Mouse (Mus musculus): ENCODE measurements around the gene Pidd1. TPM values are rescaled to one million over a fixed set of nuclear protein-coding genes. Genes with fewer than 3 reads are reported as not detected.

The Pidd1 gene
- total RNA-seq, 2 experiments from 2014 or later: 0.76 to 1.9 TPM

DNA sequence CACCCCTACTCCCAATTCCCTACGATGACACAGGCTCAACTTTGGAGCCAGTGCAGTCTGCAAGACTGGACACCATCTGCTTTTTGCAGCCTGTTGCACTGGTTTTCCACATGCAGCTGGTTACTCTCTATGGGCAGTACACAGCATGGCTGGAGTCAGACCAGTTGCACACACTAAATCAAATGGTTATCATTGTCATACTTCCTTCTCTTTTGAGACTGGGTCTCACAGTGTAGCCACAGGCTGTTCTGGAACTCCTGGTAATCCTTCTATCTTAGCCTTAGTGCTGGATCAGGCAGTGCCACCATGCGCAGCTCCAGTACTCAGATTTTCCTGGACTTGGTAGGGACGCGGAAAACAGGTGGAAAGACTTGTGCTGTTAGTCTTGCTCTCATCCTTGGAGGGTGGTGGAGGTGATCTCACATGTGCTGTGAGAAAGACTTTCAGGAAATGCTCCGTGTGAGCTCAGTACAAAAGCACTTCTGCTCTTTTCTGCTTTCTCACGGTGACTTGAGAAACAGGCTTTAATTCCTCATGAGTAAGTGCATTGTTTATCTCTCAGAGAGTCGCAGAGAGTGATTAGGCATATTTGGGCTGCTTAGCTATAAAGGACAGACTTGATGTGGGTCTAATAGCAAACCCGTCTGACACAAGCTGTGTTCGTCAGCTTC, 51.1 kb downstream of the Pidd1 start:
- intact Hi-C loops (cut with DNase I): loop anchor here (5.0 kb wide), 1 partner anchor 65 kb away; the partner anchor contains the start of genes Deaf1 and Tmem80
- no peak for DNase-seq (ENCODE audit: low spot score in 2 of 2)

DNA sequence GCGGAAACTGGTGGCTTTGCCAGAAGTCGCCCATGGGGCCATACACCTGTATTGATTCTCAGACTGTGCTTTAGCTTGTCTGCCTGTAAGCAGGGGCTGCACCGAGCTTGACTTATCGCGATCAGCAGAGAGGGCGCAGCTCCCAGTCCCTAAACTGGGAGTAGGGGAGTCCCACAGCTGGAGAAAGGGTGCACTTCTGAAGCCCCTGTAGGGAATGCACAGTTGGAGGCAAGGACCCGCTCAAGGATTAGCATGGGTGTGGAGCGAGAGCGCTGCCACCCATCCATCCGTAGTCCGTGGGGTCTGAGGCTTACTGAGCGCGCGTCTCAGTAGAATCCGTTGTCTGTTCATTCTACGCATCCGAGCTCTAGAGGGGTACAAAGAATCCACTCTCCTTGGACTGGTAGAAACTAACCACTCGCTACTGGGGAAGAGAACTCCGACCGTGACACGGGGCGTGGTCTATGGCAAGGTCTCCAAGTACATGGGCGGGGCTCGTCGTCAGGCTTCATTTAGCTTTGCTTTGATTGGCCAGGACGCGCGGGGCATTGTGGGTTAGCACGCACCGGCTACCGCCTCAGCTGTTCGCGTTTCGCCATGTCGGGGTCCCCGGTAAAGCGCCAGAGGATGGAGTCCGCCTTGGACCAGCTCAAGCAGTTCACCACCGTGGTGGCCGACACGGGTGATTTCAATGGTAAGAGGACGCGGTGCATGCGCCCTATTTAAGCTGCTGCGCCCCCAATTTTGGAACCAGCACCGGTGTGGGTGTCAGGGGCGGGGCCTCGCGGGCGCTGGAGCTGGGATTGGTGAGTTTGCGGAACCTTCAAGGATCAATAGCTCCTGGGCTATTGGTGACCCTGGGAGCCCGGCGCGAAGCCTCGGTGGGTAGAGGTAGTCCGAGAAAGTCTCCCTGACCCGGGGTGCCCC, 51.9 kb downstream of the Pidd1 start, which contains the start of gene Taldo1:
Gene Taldo1 (plus strand): TSS at position 575 of the 927 bp plus-strand sequence.
- intact Hi-C loops (cut with DNase I): loop anchor here (5.0 kb wide), 1 partner anchor 65 kb away; the partner anchor contains the start of genes Deaf1 and Tmem80
- peak; percentile 96 to 98 for DNase-seq (ENCODE audit: low spot score in 2 of 2)

DNA sequence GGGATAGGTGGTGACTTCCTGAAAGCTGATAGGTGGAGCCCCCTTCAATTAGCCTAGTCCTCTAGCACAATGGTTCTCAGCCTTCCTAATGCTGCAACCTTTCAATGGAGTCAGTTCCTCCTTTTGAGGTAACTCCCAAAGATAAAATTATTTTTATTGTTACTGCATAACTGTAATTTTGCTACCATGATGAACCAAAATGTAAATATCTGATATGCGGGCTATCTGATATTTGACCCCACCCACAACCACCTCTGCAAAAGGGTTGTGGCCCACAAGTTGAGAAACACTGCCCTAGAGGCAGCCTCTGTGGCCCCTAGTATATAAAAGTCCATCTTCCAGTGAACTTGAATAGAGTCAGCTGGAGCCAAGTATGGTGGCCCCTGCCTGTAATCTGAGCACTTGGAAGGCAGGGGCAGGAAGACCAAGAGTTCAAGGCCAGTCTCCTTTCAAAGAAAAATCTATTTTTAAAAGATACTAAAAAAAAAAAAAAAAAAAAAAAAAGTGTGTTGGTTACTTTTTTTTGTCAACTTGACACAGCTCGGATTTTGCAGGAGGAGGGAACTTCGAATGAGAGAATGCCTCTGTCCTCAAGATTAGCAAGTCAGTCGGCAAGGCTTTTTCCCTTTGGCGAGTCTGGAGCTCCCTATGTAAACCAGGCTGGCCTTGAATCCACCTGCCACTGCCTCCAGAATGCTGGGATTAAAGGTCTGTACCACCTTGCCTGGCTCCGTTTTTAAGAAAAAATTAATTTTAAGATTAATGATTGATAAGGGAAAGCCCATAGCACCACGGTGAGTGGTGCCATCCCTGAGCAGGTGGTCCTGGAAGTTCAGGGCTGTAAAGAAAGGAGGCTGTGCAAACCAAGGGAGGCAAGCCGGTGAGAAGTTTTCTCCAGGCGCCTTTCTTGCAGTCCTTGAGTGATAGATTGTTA, 53.2 kb downstream of the Pidd1 start:
- intact Hi-C loops (cut with DNase I): loop anchor here (5.0 kb wide), 1 partner anchor 63 kb away; the partner anchor contains the start of genes Deaf1 and Tmem80
- no peak for DNase-seq (ENCODE audit: low spot score in 2 of 2)

DNA sequence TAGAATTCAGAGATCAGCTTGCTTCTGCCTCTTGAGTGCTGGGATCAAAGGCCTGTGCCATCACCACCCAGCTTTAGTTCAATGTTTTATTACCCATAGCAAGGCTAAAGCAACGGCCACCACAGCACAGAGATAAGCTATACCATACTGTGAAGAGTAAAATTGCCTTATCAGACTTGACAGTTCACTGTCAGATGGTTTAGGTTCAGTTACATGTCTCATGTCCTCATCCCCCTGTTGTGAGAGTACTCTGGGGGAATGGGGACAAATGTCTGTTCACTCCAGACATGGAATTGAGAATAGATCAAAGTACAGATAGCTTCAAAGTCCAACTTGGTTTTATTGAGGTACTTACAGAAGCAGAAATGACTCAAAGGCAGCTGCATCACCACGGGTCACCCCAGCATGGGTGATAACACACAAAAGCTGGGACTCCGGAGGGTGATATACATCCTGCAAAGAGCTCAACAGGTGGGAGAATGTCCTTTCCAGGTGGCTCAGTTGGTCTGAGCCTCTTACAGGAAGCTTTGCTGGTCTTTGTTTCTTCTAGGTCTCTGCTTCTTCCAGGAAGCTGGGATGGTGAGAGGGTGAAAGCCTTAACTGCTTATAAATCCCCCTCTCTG, 55.2 kb downstream of the Pidd1 start:
- DNase-seq (ENCODE audit: low spot score in 2 of 2): no peak
- intact Hi-C loops (cut with DNase I): no loop called here

Other genes starting within 250 kb of the Pidd1 start
- 1 to 10 TPM; 3.5 to 4.7 TPM for gene Lrrc56, start 249.9 kb downstream of the Pidd1 start, total RNA-seq (2021)
- not detected for gene Lmntd2, start 229.9 kb downstream of the Pidd1 start, total RNA-seq (2021)
- 1 to 10 TPM in 1 of 2 experiments, under 1 TPM in 1; 0.70 to 1.3 TPM for gene Rassf7, start 228.2 kb downstream of the Pidd1 start, total RNA-seq (2021)
- 10 to 100 TPM; 64.4 to 78.0 TPM for gene Phrf1, start 215.2 kb downstream of the Pidd1 start, total RNA-seq (2021)
- gene Irf7, start 177.5 kb downstream of the Pidd1 start, total RNA-seq (2021): 1 to 10 TPM; 1.7 to 2.0 TPM
- not detected for gene Cdhr5, start 167.2 kb downstream of the Pidd1 start, total RNA-seq (2021)
- gene Sct, start 164.9 kb downstream of the Pidd1 start, total RNA-seq (2021): not detected
- gene Drd4, start 152.0 kb downstream of the Pidd1 start, total RNA-seq (2021): under 1 TPM; 0.17 to 0.39 TPM
- 10 to 100 TPM; 67.3 to 72.5 TPM for gene Deaf1, start 116.3 kb downstream of the Pidd1 start, total RNA-seq (2021)
- 10 to 100 TPM; 30.5 to 34.9 TPM for gene Tmem80, start 116.3 kb downstream of the Pidd1 start, total RNA-seq (2021)
- 1 to 10 TPM; 4.7 to 5.9 TPM for gene Eps8l2, start 105.1 kb downstream of the Pidd1 start, total RNA-seq (2021)
- 100 to 1,000 TPM in 1 of 2 experiments, 10 to 100 TPM in 1; 93.3 to 116 TPM for gene Taldo1, start 51.8 kb downstream of the Pidd1 start, total RNA-seq (2021)
- 10 to 100 TPM; 43.2 to 43.4 TPM for gene Gatd1, start 29.9 kb downstream of the Pidd1 start, total RNA-seq (2021)
- 100 to 1,000 TPM; 291 to 331 TPM for gene Cend1, start 14.5 kb downstream of the Pidd1 start, total RNA-seq (2021)
- gene Slc25a22, start 6.1 kb downstream of the Pidd1 start, total RNA-seq (2021): 100 to 1,000 TPM; 270 to 289 TPM
- 100 to 1,000 TPM; 493 to 570 TPM for gene Rplp2, start 3.3 kb upstream of the Pidd1 start, total RNA-seq (2021)
- 10 to 100 TPM; 28.0 to 31.7 TPM for gene Pnpla2, start 11.2 kb upstream of the Pidd1 start, total RNA-seq (2021)
- 1 to 10 TPM; 3.0 to 3.5 TPM for gene Cracr2b, start 17.1 kb upstream of the Pidd1 start, total RNA-seq (2021)
- 10 to 100 TPM; 30.9 to 35.4 TPM for gene Cd151, start 23.4 kb upstream of the Pidd1 start, total RNA-seq (2021)
- gene Polr2l, start 31.1 kb upstream of the Pidd1 start, total RNA-seq (2021): 10 to 100 TPM; 38.0 to 40.1 TPM
- gene Tspan4, start 31.2 kb upstream of the Pidd1 start, total RNA-seq (2021): 10 to 100 TPM; 14.2 to 20.0 TPM
- gene Chid1, start 95.8 kb upstream of the Pidd1 start, total RNA-seq (2021): 10 to 100 TPM; 67.2 to 68.4 TPM
- gene Ap2a2, start 118.1 kb upstream of the Pidd1 start, total RNA-seq (2021): 100 to 1,000 TPM; 199 to 214 TPM
- not detected for gene Muc6, start 211.3 kb upstream of the Pidd1 start, total RNA-seq (2021)
- 1 to 10 TPM in 1 of 2 experiments, under 1 TPM in 1; 0.15 to 2.0 TPM for gene Muc2, start 246.3 kb upstream of the Pidd1 start, total RNA-seq (2021)

All from left cerebral cortex, postnatal 36 days (tissue).